Mouse (Mus musculus): ENCODE measurements around the gene Cdk2. TPM values are rescaled to one million over a fixed set of nuclear protein-coding genes. Genes with fewer than 3 reads are reported as not detected.
A peak's percentile ranks its signal among the peaks of the same experiment; 100 is the strongest.

Gene Cdk2
- 102 and 117 TPM in 2 replicates for polyA plus RNA-seq (2014; fragmentation: Nextera tagmentation; extraction: Ambion mirVana)

- no peaks in the 10 kb centered on the region for H3K27me3 ChIP-seq (replicated peaks; ENCODE audit: control insufficient read depth, insufficient read depth, low read length)
- peak within 1 kb of the TSS; percentile 95 for H3K27ac ChIP-seq (ENCODE audit: low read depth, low read length)
- peak within 1 kb of the TSS; percentile 79 for H3K4me2 ChIP-seq
- H3K4me1 ChIP-seq (replicated peaks; ENCODE audit: control insufficient read depth, insufficient read depth, low read length): peaks cover 17% of the 10 kb centered on the region
- DNase-seq (ENCODE audit: low spot score) (peak; percentile 92), ATAC-seq (replicated peaks; ENCODE audit: low FRiP score) (peak; percentile 90)
- peak within 1 kb of the TSS; percentile 82 for H3K4me3 ChIP-seq (ENCODE audit: low read depth, low read length)
- under 1% methylated on average over 62 of the region's 62 CpGs for WGBS
- peaks cover 17% of the 10 kb centered on the region for H3K36me3 ChIP-seq (ENCODE audit: control insufficient read depth, insufficient read depth, low read length)
- H3K9me3 ChIP-seq (ENCODE audit: control insufficient read depth, low read length): no peaks in the 10 kb centered on the region
- peak within 1 kb of the TSS; percentile 95 for H3K9ac ChIP-seq (ENCODE audit: low read depth, low read length)
Observed at GRCm38 (mm10) chr10:128704491-128705316, at the start of gene Cdk2. Gene Cdk2, minus strand, starts transcription at chr10:128705031.

- Histone ChIP-seq H3K36me3 (ENCODE audit: control insufficient read depth, insufficient read depth, low read length) (peaks cover 2% of the 10 kb centered on the region; the same call in 1 of the 2 replicates), H3K9me3 (ENCODE audit: control insufficient read depth, low read length) (no peaks in the 10 kb centered on the region), H3K9ac (ENCODE audit: low read depth, low read length) (peak overlapping the region; percentile 80), H3K4me3 (ENCODE audit: low read depth, low read length) (peak overlapping the region; percentile 89), H3K4me1 (replicated peaks; ENCODE audit: control insufficient read depth, insufficient read depth, low read length) (peaks cover 26% of the 10 kb centered on the region), H3K4me2 (peak overlapping the region; percentile 84), H3K27ac (ENCODE audit: low read depth, low read length) (peak overlapping the region; percentile 94), H3K27me3 (replicated peaks; ENCODE audit: control insufficient read depth, insufficient read depth, low read length) (peaks cover 15% of the 10 kb centered on the region)
- 0% methylated on average over 37 of the region's 37 CpGs for WGBS
- DNase-seq (ENCODE audit: low spot score) (peak; percentile 86), ATAC-seq (replicated peaks; ENCODE audit: low FRiP score) (peak; percentile 78)
Observed at GRCm38 (mm10) chr10:128748252-128748864, 43.5 kb upstream of the Cdk2 start.

GRCm38 (mm10) chr10:128747646-128748251, 42.9 kb upstream of the Cdk2 start, which contains the start of gene Pym1:
Gene Pym1, plus strand, starts transcription at chr10:128747889.
- H3K4me1 ChIP-seq (replicated peaks; ENCODE audit: control insufficient read depth, insufficient read depth, low read length): peaks cover 26% of the 10 kb centered on the region
- DNase-seq (ENCODE audit: low spot score) (peak; percentile 86), ATAC-seq (replicated peaks; ENCODE audit: low FRiP score) (peak; percentile 84)
- H3K4me3 ChIP-seq (ENCODE audit: low read depth, low read length): peak within 1 kb of the TSS; percentile 89
- H3K36me3 ChIP-seq (ENCODE audit: control insufficient read depth, insufficient read depth, low read length): no peaks in the 10 kb centered on the region; the same call in 1 of the 2 replicates
- peak within 1 kb of the TSS; percentile 80 for H3K9ac ChIP-seq (ENCODE audit: low read depth, low read length)
- WGBS: under 1% methylated on average over 36 of the region's 36 CpGs
- peak within 1 kb of the TSS; percentile 84 for H3K4me2 ChIP-seq
- H3K27ac ChIP-seq (ENCODE audit: low read depth, low read length): peak within 1 kb of the TSS; percentile 94
- no peaks in the 10 kb centered on the region for H3K9me3 ChIP-seq (ENCODE audit: control insufficient read depth, low read length)
- H3K27me3 ChIP-seq (replicated peaks; ENCODE audit: control insufficient read depth, insufficient read depth, low read length): peaks cover 17% of the 10 kb centered on the region

GRCm38 (mm10) chr10:128746972-128747645, 42.3 kb upstream of the Cdk2 start:
- 41% methylated on average over 9 of the region's 9 CpGs for WGBS
- ATAC-seq (replicated peaks; ENCODE audit: low FRiP score) (0 out of 2 replicates have a peak, but pooled peaks have one; percentile 1), DNase-seq (ENCODE audit: low spot score) (no peak)
- Histone ChIP-seq H3K27me3 (replicated peaks; ENCODE audit: control insufficient read depth, insufficient read depth, low read length) (peaks cover 21% of the 10 kb centered on the region), H3K4me3 (ENCODE audit: low read depth, low read length) (peak overlapping the region; percentile 89), H3K27ac (ENCODE audit: low read depth, low read length) (peak overlapping the region; percentile 94), H3K36me3 (ENCODE audit: control insufficient read depth, insufficient read depth, low read length) (no peaks in the 10 kb centered on the region; the same call in 1 of the 2 replicates), H3K4me1 (replicated peaks; ENCODE audit: control insufficient read depth, insufficient read depth, low read length) (peaks cover 26% of the 10 kb centered on the region), H3K9me3 (ENCODE audit: control insufficient read depth, low read length) (no peaks in the 10 kb centered on the region), H3K4me2 (peak overlapping the region; percentile 84), H3K9ac (ENCODE audit: low read depth, low read length) (peak overlapping the region; percentile 80)

GRCm38 (mm10) chr10:128745946-128746613, 41.2 kb upstream of the Cdk2 start:
- Histone ChIP-seq H3K4me1 (replicated peaks; ENCODE audit: control insufficient read depth, insufficient read depth, low read length) (peaks cover 26% of the 10 kb centered on the region), H3K27ac (ENCODE audit: low read depth, low read length) (no peak overlapping the region), H3K4me2 (no peak overlapping the region), H3K36me3 (ENCODE audit: control insufficient read depth, insufficient read depth, low read length) (no peaks in the 10 kb centered on the region; the same call in 1 of the 2 replicates), H3K9ac (ENCODE audit: low read depth, low read length) (no peak overlapping the region), H3K4me3 (ENCODE audit: low read depth, low read length) (no peak overlapping the region), H3K9me3 (ENCODE audit: control insufficient read depth, low read length) (no peaks in the 10 kb centered on the region), H3K27me3 (replicated peaks; ENCODE audit: control insufficient read depth, insufficient read depth, low read length) (peaks cover 22% of the 10 kb centered on the region)
- no peak for ATAC-seq (replicated peaks; ENCODE audit: low FRiP score)
- no peak for DNase-seq (ENCODE audit: low spot score)
- 87% methylated on average over 10 of the region's 10 CpGs for WGBS

- peaks cover 22% of the 10 kb centered on the region for H3K27me3 ChIP-seq (replicated peaks; ENCODE audit: control insufficient read depth, insufficient read depth, low read length)
- H3K27ac ChIP-seq (ENCODE audit: low read depth, low read length): no peak within 1 kb of the TSS
- H3K4me3 ChIP-seq (ENCODE audit: low read depth, low read length): peak within 1 kb of the TSS; percentile 66
- H3K4me2 ChIP-seq: peak within 1 kb of the TSS; percentile 85
- 23% methylated on average over 18 of the region's 18 CpGs for WGBS
- H3K36me3 ChIP-seq (ENCODE audit: control insufficient read depth, insufficient read depth, low read length): no peaks in the 10 kb centered on the region
- no peaks in the 10 kb centered on the region for H3K9me3 ChIP-seq (ENCODE audit: control insufficient read depth, low read length)
- H3K4me1 ChIP-seq (replicated peaks; ENCODE audit: control insufficient read depth, insufficient read depth, low read length): peaks cover 28% of the 10 kb centered on the region
- H3K9ac ChIP-seq (ENCODE audit: low read depth, low read length): peak within 1 kb of the TSS; percentile 62
- ATAC-seq (replicated peaks; ENCODE audit: low FRiP score): no peak
- DNase-seq (ENCODE audit: low spot score): no peak
Observed at GRCm38 (mm10) chr10:128744680-128745601, 40.1 kb upstream of the Cdk2 start, which contains the start of gene Dgka. Gene Dgka, minus strand, starts transcription at chr10:128744855.

GRCm38 (mm10) chr10:128744211-128744610, 39.4 kb upstream of the Cdk2 start:
- Histone ChIP-seq H3K27me3 (replicated peaks; ENCODE audit: control insufficient read depth, insufficient read depth, low read length) (peaks cover 22% of the 10 kb centered on the region), H3K4me2 (peak overlapping the region; percentile 85), H3K9ac (ENCODE audit: low read depth, low read length) (peak overlapping the region; percentile 62), H3K27ac (ENCODE audit: low read depth, low read length) (no peak overlapping the region), H3K4me3 (ENCODE audit: low read depth, low read length) (peak overlapping the region; percentile 66), H3K9me3 (ENCODE audit: control insufficient read depth, low read length) (no peaks in the 10 kb centered on the region), H3K36me3 (ENCODE audit: control insufficient read depth, insufficient read depth, low read length) (no peaks in the 10 kb centered on the region), H3K4me1 (replicated peaks; ENCODE audit: control insufficient read depth, insufficient read depth, low read length) (peaks cover 21% of the 10 kb centered on the region)
- DNase-seq (ENCODE audit: low spot score) (no peak), ATAC-seq (replicated peaks; ENCODE audit: low FRiP score) (no peak)
- WGBS: 24% methylated on average over 8 of the region's 8 CpGs
